Mouse (Mus musculus) heart, embryonic 16.5 days (tissue): ENCODE measurements around the gene Ccpg1. TPM values are rescaled to one million over a fixed set of nuclear protein-coding genes. Genes with fewer than 3 reads are reported as not detected.

Experiments
- ATAC-seq: fragments of 200-750 bp; cut with Nextera tagmentation; replicated peaks from 2 replicates; pipeline ENCODE4 v1.8.0; 2017; ENCODE audit warnings: moderate number of reproducible peaks; ENCODE audit not compliant: insufficient read depth, low FRiP score; ENCODE audit errors: extremely low read depth
- H3K27ac ChIP-seq: fragments of 300-500 bp; sonication (generic); 2 replicates; pipeline ENCODE4 v1.5.1; 2014; ENCODE audit warnings: mild to moderate bottlenecking, low read length, control low read depth, moderate library complexity
- H3K27me3 ChIP-seq: fragments of 300-500 bp; sonication (generic); 2 replicates; pipeline ENCODE4 v1.6.1; 2014; ENCODE audit warnings: low read length, mixed read lengths; ENCODE audit not compliant: control insufficient read depth, insufficient read depth
- H3K36me3 ChIP-seq: fragments of 300-500 bp; sonication (generic); 2 replicates; pipeline ENCODE4 v1.6.1; 2014; ENCODE audit not compliant: control insufficient read depth, insufficient read depth
- H3K4me1 ChIP-seq: fragments of 300-500 bp; sonication (generic); 2 replicates; pipeline ENCODE4 v1.6.1; 2014; ENCODE audit warnings: low read length, mixed read lengths; ENCODE audit not compliant: control insufficient read depth, insufficient read depth
- H3K4me2 ChIP-seq: fragments of 300-500 bp; sonication (generic); 2 replicates; pipeline ENCODE4 v1.6.1; 2014; ENCODE audit warnings: low read depth, mild to moderate bottlenecking, control low read depth, low read length
- H3K4me3 ChIP-seq: fragments of 300-500 bp; sonication (generic); 2 replicates; pipeline ENCODE4 v1.5.1; 2014; ENCODE audit warnings: mild to moderate bottlenecking, control low read depth, low read length
- H3K9ac ChIP-seq: fragments of 300-500 bp; sonication (generic); 2 replicates; pipeline ENCODE4 v1.6.1; 2014; ENCODE audit warnings: low read length, control low read depth
- H3K9me3 ChIP-seq: fragments of 300-500 bp; sonication (generic); replicated peaks from 2 replicates; pipeline ENCODE4 v1.6.1; 2016; ENCODE audit warnings: low read length; ENCODE audit not compliant: control insufficient read depth
- WGBS: fragments of 180-500 bp; shearing (Covaris S2); extraction: QIAGEN DNeasy Blood & Tissue Kit; methylation state at CpG from one replicate; pipeline ENCODE4 v1.1.7; 2014; 5-methylcytosine and 5-hydroxymethylcytosine counted together
- polyA plus RNA-seq: library from polyadenylated mRNA; unstranded; fragments of >200 nt; fragmentation: Nextera tagmentation; extraction: Ambion mirVana; gene quantifications from 2 replicates; pipeline ENCODE4 v1.2.1, GENCODE M21; 2015

Ccpg1 gene
- 30.0 and 35.8 TPM in 2 replicates for polyA plus RNA-seq

- peak within 1 kb of the TSS; percentile 58 for H3K27ac ChIP-seq
Measured at GRCm38 (mm10) chr9:72985250-72986220, at the start of gene Ccpg1, which contains the start of gene Ccpg1os. TSS of gene Ccpg1 (plus strand) at chr9:72985429. TSS of gene Ccpg1os (minus strand) at chr9:72985382.

GRCm38 (mm10) chr9:72936301-72936700, 48.9 kb upstream of the Ccpg1 start:
- WGBS, result 62% methylated on average over 2 of the region's 2 CpGs
- ATAC-seq, result no peak
- H3K4me2 ChIP-seq, result no peak overlapping the region

More at GRCm38 (mm10) chr9:72985250-72986220, at the start of gene Ccpg1, which contains the start of gene Ccpg1os:
- under 1% methylated on average over 88 of the region's 88 CpGs for WGBS
- H3K36me3 ChIP-seq, result no peaks in the 10 kb centered on the region
- H3K9ac ChIP-seq, result peak within 1 kb of the TSS; percentile 77
- H3K4me1 ChIP-seq, result peaks cover 9% of the 10 kb centered on the region
- no peaks in the 10 kb centered on the region for H3K9me3 ChIP-seq
- peak; percentile 99 for ATAC-seq
- H3K4me2 ChIP-seq, result peak within 1 kb of the TSS; percentile 86
- H3K27me3 ChIP-seq, result no peaks in the 10 kb centered on the region
- H3K4me3 ChIP-seq, result peak within 1 kb of the TSS; percentile 81

GRCm38 (mm10) chr9:72943424-72943823, 41.8 kb upstream of the Ccpg1 start:
- WGBS, result 61% methylated on average over 3 of the region's 3 CpGs
- Histone ChIP-seq H3K4me3 (no peak overlapping the region), H3K4me1 (no peaks in the 10 kb centered on the region), H3K27ac (no peak overlapping the region), H3K36me3 (peaks cover 18% of the 10 kb centered on the region), H3K4me2 (no peak overlapping the region), H3K27me3 (no peaks in the 10 kb centered on the region), H3K9me3 (peaks cover 5% of the 10 kb centered on the region; the same call in 1 of the 2 replicates), H3K9ac (no peak overlapping the region)
- no peak for ATAC-seq

More at GRCm38 (mm10) chr9:72936301-72936700, 48.9 kb upstream of the Ccpg1 start:
- Histone ChIP-seq H3K27me3 (no peaks in the 10 kb centered on the region), H3K4me3 (no peak overlapping the region), H3K9ac (no peak overlapping the region), H3K4me1 (no peaks in the 10 kb centered on the region), H3K36me3 (no peaks in the 10 kb centered on the region), H3K9me3 (no peaks in the 10 kb centered on the region; the same call in 1 of the 2 replicates), H3K27ac (no peak overlapping the region)

GRCm38 (mm10) chr9:72944286-72944685, 40.9 kb upstream of the Ccpg1 start:
- Histone ChIP-seq H3K4me2 (no peak overlapping the region), H3K27me3 (no peaks in the 10 kb centered on the region), H3K4me3 (no peak overlapping the region), H3K4me1 (no peaks in the 10 kb centered on the region), H3K9ac (no peak overlapping the region), H3K36me3 (peaks cover 18% of the 10 kb centered on the region), H3K9me3 (peaks cover 5% of the 10 kb centered on the region; the same call in 1 of the 2 replicates), H3K27ac (no peak overlapping the region)
- no peak for ATAC-seq
- 86% methylated on average over 13 of the region's 13 CpGs for WGBS

GRCm38 (mm10) chr9:72947010-72947409, 38.2 kb upstream of the Ccpg1 start:
- no peak for ATAC-seq
- 95% methylated on average over 1 of the region's 1 CpGs for WGBS
- no peaks in the 10 kb centered on the region for H3K27me3 ChIP-seq
- no peak overlapping the region for H3K4me2 ChIP-seq
- no peak overlapping the region for H3K27ac ChIP-seq
- no peak overlapping the region for H3K4me3 ChIP-seq
- H3K9ac ChIP-seq, result no peak overlapping the region
- H3K36me3 ChIP-seq, result peaks cover 18% of the 10 kb centered on the region
- no peaks in the 10 kb centered on the region for H3K4me1 ChIP-seq
- peaks cover 5% of the 10 kb centered on the region; the same call in 1 of the 2 replicates for H3K9me3 ChIP-seq

- WGBS, result 66% methylated on average over 7 of the region's 7 CpGs
- Histone ChIP-seq H3K9me3 (peaks cover 5% of the 10 kb centered on the region; the same call in 1 of the 2 replicates), H3K27ac (no peak overlapping the region)
Measured at GRCm38 (mm10) chr9:72949572-72949971, 35.7 kb upstream of the Ccpg1 start.

GRCm38 (mm10) chr9:72954746-72955145, 30.5 kb upstream of the Ccpg1 start:
- Histone ChIP-seq H3K27ac (no peak overlapping the region), H3K27me3 (no peaks in the 10 kb centered on the region), H3K9me3 (no peaks in the 10 kb centered on the region), H3K4me3 (no peak overlapping the region), H3K36me3 (no peaks in the 10 kb centered on the region), H3K9ac (no peak overlapping the region), H3K4me1 (no peaks in the 10 kb centered on the region), H3K4me2 (no peak overlapping the region)
- WGBS, result 45% methylated on average over 2 of the region's 2 CpGs
- no peak for ATAC-seq

More at GRCm38 (mm10) chr9:72949572-72949971, 35.7 kb upstream of the Ccpg1 start:
- no peak for ATAC-seq
- Histone ChIP-seq H3K4me2 (no peak overlapping the region), H3K9ac (no peak overlapping the region), H3K27me3 (no peaks in the 10 kb centered on the region), H3K4me1 (no peaks in the 10 kb centered on the region), H3K4me3 (no peak overlapping the region), H3K36me3 (peaks cover 15% of the 10 kb centered on the region)

GRCm38 (mm10) chr9:72955546-72955945, 29.7 kb upstream of the Ccpg1 start:
- Histone ChIP-seq H3K9ac (no peak overlapping the region), H3K36me3 (no peaks in the 10 kb centered on the region), H3K27me3 (no peaks in the 10 kb centered on the region), H3K4me1 (no peaks in the 10 kb centered on the region), H3K27ac (no peak overlapping the region), H3K4me3 (no peak overlapping the region), H3K9me3 (no peaks in the 10 kb centered on the region), H3K4me2 (no peak overlapping the region)
- ATAC-seq, result no peak
- 22% methylated on average over 1 of the region's 1 CpGs for WGBS
